Mouse (Mus musculus): Measurements from ENCODE around the gene Fcer1g. TPM values are rescaled to one million over a fixed set of nuclear protein-coding genes. Genes with fewer than 3 reads are reported as not detected.

Fcer1g gene
- polyA plus RNA-seq, 1 experiment from 2014 or later = 30.1 TPM

GRCm38 (mm10) chr1:171278436-171278835 lies 44.3 kb upstream of the Fcer1g start:
- ATAC-seq (ENCODE audit: low FRiP score) (no peak), DNase-seq (ENCODE audit: low spot score) (no peak)
- Histone ChIP-seq H3K4me1 (replicated peaks; ENCODE audit: control insufficient read depth, insufficient read depth, low read length) (peaks cover 14% of the 10 kb centered on the region), H3K9ac (no peak overlapping the region), H3K4me2 (replicated peaks) (no peak overlapping the region), H3K36me3 (replicated peaks; ENCODE audit: control insufficient read depth, insufficient read depth) (peaks cover 63% of the 10 kb centered on the region), H3K9me3 (ENCODE audit: control insufficient read depth, low read length) (no peaks in the 10 kb centered on the region), H3K27me3 (ENCODE audit: control insufficient read depth, insufficient read depth, low read length) (no peaks in the 10 kb centered on the region), H3K27ac (no peak overlapping the region), H3K4me3 (replicated peaks; ENCODE audit: low read length) (no peak overlapping the region)
- WGBS = 96% methylated on average over 8 of the region's 8 CpGs

- H3K36me3 ChIP-seq (replicated peaks; ENCODE audit: control insufficient read depth, insufficient read depth) = peaks cover 63% of the 10 kb centered on the region
- peaks cover 14% of the 10 kb centered on the region for H3K4me1 ChIP-seq (replicated peaks; ENCODE audit: control insufficient read depth, insufficient read depth, low read length)
- DNase-seq (ENCODE audit: low spot score) (no peak), ATAC-seq (ENCODE audit: low FRiP score) (no peak)
- no peak overlapping the region for H3K9ac ChIP-seq
- WGBS = 94% methylated on average over 10 of the region's 10 CpGs
- H3K4me3 ChIP-seq (replicated peaks; ENCODE audit: low read length) = no peak overlapping the region
- H3K27me3 ChIP-seq (ENCODE audit: control insufficient read depth, insufficient read depth, low read length) = no peaks in the 10 kb centered on the region
- H3K4me2 ChIP-seq (replicated peaks) = no peak overlapping the region
- no peak overlapping the region for H3K27ac ChIP-seq
- no peaks in the 10 kb centered on the region for H3K9me3 ChIP-seq (ENCODE audit: control insufficient read depth, low read length)
Observed at GRCm38 (mm10) chr1:171277736-171278135, 43.6 kb upstream of the Fcer1g start.

- no peak overlapping the region for H3K4me3 ChIP-seq (replicated peaks; ENCODE audit: low read length)
- H3K4me2 ChIP-seq (replicated peaks) = no peak overlapping the region
- 95% methylated on average over 14 of the region's 14 CpGs for WGBS
- no peak overlapping the region for H3K27ac ChIP-seq
- H3K9ac ChIP-seq = no peak overlapping the region
- ATAC-seq (ENCODE audit: low FRiP score) (no peak), DNase-seq (ENCODE audit: low spot score) (no peak)
- H3K9me3 ChIP-seq (ENCODE audit: control insufficient read depth, low read length) = no peaks in the 10 kb centered on the region
- H3K36me3 ChIP-seq (replicated peaks; ENCODE audit: control insufficient read depth, insufficient read depth) = peaks cover 66% of the 10 kb centered on the region
- no peaks in the 10 kb centered on the region for H3K27me3 ChIP-seq (ENCODE audit: control insufficient read depth, insufficient read depth, low read length)
- peaks cover 17% of the 10 kb centered on the region for H3K4me1 ChIP-seq (replicated peaks; ENCODE audit: control insufficient read depth, insufficient read depth, low read length)
Observed at GRCm38 (mm10) chr1:171276110-171276748, 42.1 kb upstream of the Fcer1g start.

GRCm38 (mm10) chr1:171275144-171275734 lies 41.1 kb upstream of the Fcer1g start:
- WGBS = 80% methylated on average over 11 of the region's 11 CpGs
- H3K27me3 ChIP-seq (ENCODE audit: control insufficient read depth, insufficient read depth, low read length) = no peaks in the 10 kb centered on the region

GRCm38 (mm10) chr1:171274171-171274570 lies 40.0 kb upstream of the Fcer1g start:
- Histone ChIP-seq H3K9ac (no peak overlapping the region), H3K4me2 (replicated peaks) (no peak overlapping the region), H3K36me3 (replicated peaks; ENCODE audit: control insufficient read depth, insufficient read depth) (peaks cover 66% of the 10 kb centered on the region), H3K9me3 (ENCODE audit: control insufficient read depth, low read length) (no peaks in the 10 kb centered on the region), H3K4me1 (replicated peaks; ENCODE audit: control insufficient read depth, insufficient read depth, low read length) (peaks cover 19% of the 10 kb centered on the region), H3K27ac (no peak overlapping the region), H3K4me3 (replicated peaks; ENCODE audit: low read length) (no peak overlapping the region), H3K27me3 (ENCODE audit: control insufficient read depth, insufficient read depth, low read length) (no peaks in the 10 kb centered on the region)
- 93% methylated on average over 12 of the region's 12 CpGs for WGBS
- DNase-seq (ENCODE audit: low spot score) (no peak), ATAC-seq (ENCODE audit: low FRiP score) (no peak)

More at GRCm38 (mm10) chr1:171275144-171275734, 41.1 kb upstream of the Fcer1g start:
- Histone ChIP-seq H3K4me2 (replicated peaks) (no peak overlapping the region), H3K4me1 (replicated peaks; ENCODE audit: control insufficient read depth, insufficient read depth, low read length) (peaks cover 19% of the 10 kb centered on the region), H3K4me3 (replicated peaks; ENCODE audit: low read length) (no peak overlapping the region), H3K36me3 (replicated peaks; ENCODE audit: control insufficient read depth, insufficient read depth) (peaks cover 66% of the 10 kb centered on the region), H3K9ac (no peak overlapping the region), H3K27ac (no peak overlapping the region), H3K9me3 (ENCODE audit: control insufficient read depth, low read length) (no peaks in the 10 kb centered on the region)
- no peak for DNase-seq (ENCODE audit: low spot score)
- no peak for ATAC-seq (ENCODE audit: low FRiP score)

- peaks cover 19% of the 10 kb centered on the region for H3K4me1 ChIP-seq (replicated peaks; ENCODE audit: control insufficient read depth, insufficient read depth, low read length)
- H3K9me3 ChIP-seq (ENCODE audit: control insufficient read depth, low read length) = no peaks in the 10 kb centered on the region
- ATAC-seq (ENCODE audit: low FRiP score) (no peak), DNase-seq (ENCODE audit: low spot score) (no peak)
- no peak overlapping the region for H3K4me3 ChIP-seq (replicated peaks; ENCODE audit: low read length)
- 0 out of 2 replicates have a peak overlapping the region, but pooled peaks have one; percentile 81 for H3K4me2 ChIP-seq (replicated peaks)
- no peaks in the 10 kb centered on the region for H3K27me3 ChIP-seq (ENCODE audit: control insufficient read depth, insufficient read depth, low read length)
- peaks cover 55% of the 10 kb centered on the region for H3K36me3 ChIP-seq (replicated peaks; ENCODE audit: control insufficient read depth, insufficient read depth)
- 0 out of 2 replicates have a peak overlapping the region, but pooled peaks have one; percentile 34 for H3K9ac ChIP-seq
- no peak overlapping the region for H3K27ac ChIP-seq
- WGBS = 94% methylated on average over 3 of the region's 3 CpGs
Observed at GRCm38 (mm10) chr1:171272086-171272485, 37.9 kb upstream of the Fcer1g start.

- no peak for ATAC-seq (ENCODE audit: low FRiP score)
- peak overlapping the region; percentile 34; the same call in 1 of the 2 replicates for H3K9ac ChIP-seq
- H3K36me3 ChIP-seq (replicated peaks; ENCODE audit: control insufficient read depth, insufficient read depth) = peaks cover 50% of the 10 kb centered on the region
Observed at GRCm38 (mm10) chr1:171271622-171272021, 37.5 kb upstream of the Fcer1g start.

GRCm38 (mm10) chr1:171271196-171271595 lies 37.0 kb upstream of the Fcer1g start:
- Histone ChIP-seq H3K27ac (no peak overlapping the region), H3K9ac (peak overlapping the region; percentile 82), H3K27me3 (ENCODE audit: control insufficient read depth, insufficient read depth, low read length) (no peaks in the 10 kb centered on the region), H3K4me2 (replicated peaks) (peak overlapping the region; percentile 81), H3K9me3 (ENCODE audit: control insufficient read depth, low read length) (no peaks in the 10 kb centered on the region), H3K4me3 (replicated peaks; ENCODE audit: low read length) (peak overlapping the region; percentile 74), H3K4me1 (replicated peaks; ENCODE audit: control insufficient read depth, insufficient read depth, low read length) (peaks cover 19% of the 10 kb centered on the region), H3K36me3 (replicated peaks; ENCODE audit: control insufficient read depth, insufficient read depth) (peaks cover 46% of the 10 kb centered on the region)
- WGBS = 57% methylated on average over 9 of the region's 9 CpGs
- no peak for DNase-seq (ENCODE audit: low spot score)
- no peak for ATAC-seq (ENCODE audit: low FRiP score)

More at GRCm38 (mm10) chr1:171271622-171272021, 37.5 kb upstream of the Fcer1g start:
- no peak for DNase-seq (ENCODE audit: low spot score)
- H3K4me2 ChIP-seq (replicated peaks) = peak overlapping the region; percentile 81
- H3K27ac ChIP-seq = no peak overlapping the region
- no peaks in the 10 kb centered on the region for H3K9me3 ChIP-seq (ENCODE audit: control insufficient read depth, low read length)
- no peaks in the 10 kb centered on the region for H3K27me3 ChIP-seq (ENCODE audit: control insufficient read depth, insufficient read depth, low read length)
- peaks cover 19% of the 10 kb centered on the region for H3K4me1 ChIP-seq (replicated peaks; ENCODE audit: control insufficient read depth, insufficient read depth, low read length)
- WGBS = 71% methylated on average over 10 of the region's 10 CpGs
- peak overlapping the region; percentile 74; the same call in 1 of the 2 replicates for H3K4me3 ChIP-seq (replicated peaks; ENCODE audit: low read length)

- Histone ChIP-seq H3K4me3 (replicated peaks; ENCODE audit: low read length) (peak overlapping the region; percentile 74), H3K36me3 (replicated peaks; ENCODE audit: control insufficient read depth, insufficient read depth) (peaks cover 39% of the 10 kb centered on the region), H3K9ac (peak overlapping the region; percentile 82), H3K27me3 (ENCODE audit: control insufficient read depth, insufficient read depth, low read length) (no peaks in the 10 kb centered on the region), H3K27ac (no peak overlapping the region), H3K4me2 (replicated peaks) (peak overlapping the region; percentile 81), H3K9me3 (ENCODE audit: control insufficient read depth, low read length) (no peaks in the 10 kb centered on the region), H3K4me1 (replicated peaks; ENCODE audit: control insufficient read depth, insufficient read depth, low read length) (peaks cover 19% of the 10 kb centered on the region)
- DNase-seq (ENCODE audit: low spot score) (no peak), ATAC-seq (ENCODE audit: low FRiP score) (peak; percentile 69)
- under 1% methylated on average over 19 of the region's 19 CpGs for WGBS
Observed at GRCm38 (mm10) chr1:171270573-171270900, 36.4 kb upstream of the Fcer1g start.
